Mouse (Mus musculus) bone marrow macrophage, adult 2 months (primary cell): ENCODE results near the gene Plscr1.

Source experiments
- CTCF ChIP-seq: IDR thresholded peaks from 2 replicates; pipeline ENCODE4 v1.5.1; 2012; ENCODE audit warnings: low read depth, mild to moderate bottlenecking, low read length, moderate library complexity
- POLR2A ChIP-seq: IDR thresholded peaks from 2 replicates; pipeline ENCODE4 v1.6.1; 2012; ENCODE audit warnings: mild to moderate bottlenecking, low read depth, low read length, borderline replicate concordance

GRCm38 (mm10) chr9:92267732-92268131 lies 18.2 kb downstream of the Plscr1 start:
- TF ChIP-seq CTCF, result no peak
- no peak for TF ChIP-seq POLR2A
